In the genomic region with DNA sequence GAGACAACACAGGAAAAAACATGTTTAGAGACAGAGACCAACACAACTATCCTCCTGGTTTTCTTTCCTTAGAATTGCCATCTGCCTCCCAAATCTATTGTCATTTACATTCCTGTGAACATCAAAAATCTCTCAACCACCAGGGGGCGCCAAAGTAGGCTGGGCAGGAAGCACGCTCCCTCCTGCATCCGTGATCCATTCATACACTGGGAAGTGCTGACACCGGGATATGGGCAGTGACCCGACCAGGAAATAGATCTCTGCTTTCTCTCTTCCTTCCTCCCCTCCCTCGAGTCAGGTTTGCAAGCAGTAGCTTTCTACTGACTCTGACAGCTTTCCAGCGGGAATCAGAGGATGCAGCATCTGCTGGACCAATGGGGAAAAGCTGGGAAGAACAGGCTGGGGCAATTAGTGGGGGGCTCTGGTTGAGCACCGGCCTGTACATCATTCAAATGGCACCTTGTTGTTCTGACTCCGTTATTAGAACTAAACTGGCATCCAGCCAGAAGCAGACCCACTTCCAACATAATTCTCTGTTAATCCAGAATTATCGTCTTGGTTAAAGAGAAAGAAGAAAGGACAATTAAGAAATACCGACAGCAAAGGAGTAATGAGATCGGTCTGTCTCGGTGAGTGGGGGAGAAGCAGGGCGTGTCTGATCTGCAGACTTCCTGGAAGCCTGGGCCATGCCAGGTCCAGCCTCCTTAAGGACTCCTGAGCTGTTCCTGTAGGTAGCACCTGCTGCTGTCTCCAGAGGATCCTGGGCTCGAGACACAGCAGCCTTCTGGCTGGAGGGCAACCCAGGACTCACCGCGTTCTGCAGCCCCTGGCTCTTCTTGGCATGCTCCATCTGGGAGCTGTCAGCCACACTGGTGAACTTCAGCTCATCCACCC, we compare ENCODE assay signal across 7 mouse cellular contexts. TPM values are rescaled to one million over a fixed set of nuclear protein-coding genes. Genes with fewer than 3 reads are reported as not detected.
DNase-seq lines count a peak whose midpoint lies in the region; ATAC-seq lines count a peak whose summit lies in the region.

No protein-coding gene starts in this region.

- 20% methylated on average over 17 of the region's 17 CpGs for WGBS in lung, embryonic 16.5 days

- peak overlapping the region; percentile 16 for H3K4me2 ChIP-seq in lung, embryonic 16.5 days (ENCODE audit: low read depth, low read length)

- H3K9ac ChIP-seq in lung, embryonic 16.5 days (ENCODE audit: low read length): no peak overlapping the region

- H3K36me3 ChIP-seq in lung, embryonic 16.5 days (ENCODE audit: control insufficient read depth, insufficient read depth, low read length): no peaks in the 10 kb centered on the region

- peaks cover 4% of the 10 kb centered on the region; the same call in 1 of the 2 replicates for H3K4me1 ChIP-seq in lung, embryonic 16.5 days (replicated peaks; ENCODE audit: control insufficient read depth, insufficient read depth, low read length)

- no peaks in the 10 kb centered on the region for H3K27me3 ChIP-seq in lung, embryonic 16.5 days (ENCODE audit: control insufficient read depth, insufficient read depth, low read depth, low read length)

- peak overlapping the region; percentile 9 for H3K4me3 ChIP-seq in lung, embryonic 16.5 days (ENCODE audit: low read length)

- H3K27ac ChIP-seq in lung, embryonic 16.5 days (ENCODE audit: low read length): no peak overlapping the region

- peak; percentile 56 for ATAC-seq in lung, embryonic 16.5 days (ENCODE audit: low read depth)

- H3K9me3 ChIP-seq in lung, embryonic 16.5 days (ENCODE audit: control insufficient read depth, low read length): peaks cover 2% of the 10 kb centered on the region; the same call in 1 of the 2 replicates

- peak; percentile 15 to 32 for DNase-seq in CD8-positive naive resting alpha-beta T cell, adult 2 months (ENCODE audit: low read depth in 2 of 2, low spot score in 2 of 2)
- peak; percentile 47 for DNase-seq in MEL-GATA-1-ER (ENCODE audit: extremely low read depth, low read depth)
- peak; percentile 76 for DNase-seq in embryo, embryonic 10.5 days (ENCODE audit: low spot score)
- DNase-seq in heart, adult 9 months (ENCODE audit: low spot score in 2 of 2): peak; percentile 44 to 58
- peak; percentile 88 for DNase-seq in kidney, postnatal 4 days
- DNase-seq in right cerebral cortex, postnatal 25 days: peak; percentile 51

RNA-seq across cellular contexts. Expression of a gene that starts 33.1 kb away (rescaled TPM):
- 1.1 TPM in 2 replicates for polyA plus RNA-seq in lung, embryonic 16.5 days (2015; fragmentation: Nextera tagmentation; extraction: Ambion mirVana)

RNA-seq across cellular contexts. Expression of a gene that starts 40.2 kb away (rescaled TPM):
- 34.3 and 35.0 TPM in 2 replicates for polyA plus RNA-seq in lung, embryonic 16.5 days (2015; fragmentation: Nextera tagmentation; extraction: Ambion mirVana)

Comparison
In these comparisons a context has a peak if more than half of its experiments do, and no peak if none do; other contexts are left out.
1. DNase-seq: peak in every context shown above with its lines; median percentile 88 in kidney, postnatal 4 days; 76 in embryo, embryonic 10.5 days; 51 in heart, adult 9 months; 51 in right cerebral cortex, postnatal 25 days; 47 in MEL-GATA-1-ER; 24 in CD8-positive naive resting alpha-beta T cell, adult 2 months.